Mouse (Mus musculus): ENCODE results near the gene Umodl1.

Umodl1 gene

DNA sequence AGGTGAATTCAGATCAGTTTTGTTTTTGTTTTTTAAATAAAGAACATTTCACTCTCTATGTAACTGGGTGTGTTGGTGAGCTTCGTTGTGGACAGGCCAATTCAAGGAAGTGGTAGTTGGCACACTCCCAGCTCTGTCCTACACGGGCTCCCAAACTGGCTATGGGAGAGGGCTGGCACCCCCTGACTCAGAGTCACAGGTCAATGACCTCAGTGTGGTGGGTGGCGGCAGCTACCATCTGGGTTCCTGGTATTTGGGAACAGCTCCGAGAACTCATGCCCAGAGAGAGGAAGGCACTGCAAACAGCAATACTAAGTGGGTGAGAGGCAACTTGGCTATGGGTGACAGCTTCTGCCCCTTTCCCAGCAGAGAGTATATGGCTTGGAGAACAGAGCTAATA is 83.9 kb downstream of the Umodl1 start:
- DNase-seq (ENCODE audit: low spot score in 2 of 2): peak; percentile 23 to 66

DNA sequence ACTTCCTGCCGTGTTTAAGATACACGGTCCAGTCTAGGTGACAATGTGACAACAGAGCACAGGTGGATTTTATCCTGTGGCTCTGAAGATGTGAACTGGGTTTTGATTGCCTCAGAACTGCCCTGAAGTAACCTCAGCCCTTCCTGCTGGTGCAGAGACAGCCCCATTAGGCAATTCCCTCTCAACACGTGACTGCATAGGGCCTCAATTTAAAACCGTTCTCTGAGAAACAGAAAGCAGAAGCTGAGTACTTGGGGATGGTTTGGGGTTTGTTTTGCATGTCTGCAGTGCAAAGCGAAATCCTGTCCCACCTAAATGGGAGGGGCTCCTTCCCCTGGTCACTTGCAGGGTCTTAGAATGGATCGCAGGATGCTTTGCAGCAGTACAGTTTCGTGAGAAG is 85.2 kb downstream of the Umodl1 start:
- DNase-seq (ENCODE audit: low spot score in 2 of 2): peak; percentile 33 to 59

DNA sequence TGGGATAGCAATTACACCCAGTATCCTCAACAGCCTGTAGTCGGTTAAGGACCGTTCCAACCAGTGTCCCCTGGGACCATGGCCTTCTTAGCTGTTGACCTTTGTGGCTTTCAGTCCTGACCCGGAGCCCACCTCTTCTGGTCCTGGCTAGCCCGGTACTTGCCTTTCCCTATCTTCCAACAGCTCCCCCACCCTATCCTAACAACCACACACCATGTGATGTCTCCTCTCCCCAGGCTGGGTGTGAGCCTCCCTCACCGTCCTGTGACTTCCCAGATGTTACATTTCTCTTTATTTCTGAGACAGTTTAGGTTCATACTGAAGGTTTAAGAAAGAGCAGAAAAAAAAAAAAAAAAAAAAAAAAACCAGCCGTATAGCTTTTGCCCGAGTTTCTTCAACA is 86.0 kb downstream of the Umodl1 start:
- no peak for DNase-seq (ENCODE audit: low spot score in 2 of 2)

DNA sequence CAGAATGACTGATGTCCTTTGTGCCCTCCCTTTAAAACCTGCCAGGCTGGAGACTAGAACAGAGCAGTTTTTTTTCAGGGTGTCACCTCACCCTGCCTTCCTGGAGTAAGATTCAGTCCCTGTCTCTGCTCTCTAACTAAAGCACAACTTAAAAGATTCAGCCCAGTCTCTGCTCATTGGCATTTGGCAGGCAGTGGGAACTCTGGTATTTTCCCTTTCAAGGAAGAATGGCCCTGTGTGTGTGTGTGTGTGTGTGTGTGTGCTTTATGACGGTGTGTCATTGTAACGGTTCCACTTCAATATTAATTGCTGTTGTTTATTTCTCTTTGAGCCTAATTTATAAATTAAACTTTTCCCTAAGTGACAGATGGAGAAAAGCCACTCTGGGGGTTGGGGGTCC is 88.3 kb downstream of the Umodl1 start:
- no peak for DNase-seq (ENCODE audit: low spot score in 2 of 2)

DNA sequence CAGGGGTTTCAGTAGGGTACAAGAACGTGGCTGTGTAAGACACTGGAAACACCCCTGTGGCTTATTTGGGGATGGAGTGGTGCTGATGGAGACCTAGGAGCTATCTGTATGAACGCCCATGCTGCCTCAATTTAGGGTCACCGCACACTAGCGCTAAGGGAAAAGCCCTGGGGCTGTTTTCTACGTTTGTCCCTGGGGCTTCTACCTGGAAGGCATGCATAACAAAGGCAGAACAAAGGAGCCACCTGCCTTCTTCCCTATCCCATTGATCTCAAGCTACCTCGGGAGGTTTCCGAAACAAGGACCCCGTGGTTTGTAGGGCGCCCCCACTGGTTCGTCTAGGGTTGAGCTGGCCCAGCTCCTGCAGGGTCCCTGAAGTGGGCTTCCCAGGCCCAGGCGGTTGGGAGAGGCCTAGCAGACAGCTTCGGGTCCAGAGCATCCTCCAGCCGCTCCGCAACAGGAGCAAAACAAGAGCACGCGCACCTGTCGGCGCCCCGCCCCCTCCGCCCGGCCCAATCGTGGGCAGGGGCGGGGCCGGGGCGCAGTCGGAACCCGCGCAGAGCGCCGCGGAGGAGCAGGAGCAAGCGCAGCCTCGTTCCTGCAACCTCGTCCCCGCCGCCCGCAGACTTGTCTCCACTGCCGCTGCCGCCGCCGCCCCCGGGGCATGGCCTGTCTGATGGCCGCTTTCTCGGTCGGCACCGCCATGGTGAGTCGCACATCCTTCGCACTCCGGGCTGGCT is 102.9 kb downstream of the Umodl1 start, which contains the start of gene Abcg1:
Gene Abcg1, plus strand, starts transcription at position 525 of the 740 bp plus-strand sequence.
- DNase-seq (ENCODE audit: low spot score in 2 of 2): peak in 1 of 2 experiments; percentile 44

DNA sequence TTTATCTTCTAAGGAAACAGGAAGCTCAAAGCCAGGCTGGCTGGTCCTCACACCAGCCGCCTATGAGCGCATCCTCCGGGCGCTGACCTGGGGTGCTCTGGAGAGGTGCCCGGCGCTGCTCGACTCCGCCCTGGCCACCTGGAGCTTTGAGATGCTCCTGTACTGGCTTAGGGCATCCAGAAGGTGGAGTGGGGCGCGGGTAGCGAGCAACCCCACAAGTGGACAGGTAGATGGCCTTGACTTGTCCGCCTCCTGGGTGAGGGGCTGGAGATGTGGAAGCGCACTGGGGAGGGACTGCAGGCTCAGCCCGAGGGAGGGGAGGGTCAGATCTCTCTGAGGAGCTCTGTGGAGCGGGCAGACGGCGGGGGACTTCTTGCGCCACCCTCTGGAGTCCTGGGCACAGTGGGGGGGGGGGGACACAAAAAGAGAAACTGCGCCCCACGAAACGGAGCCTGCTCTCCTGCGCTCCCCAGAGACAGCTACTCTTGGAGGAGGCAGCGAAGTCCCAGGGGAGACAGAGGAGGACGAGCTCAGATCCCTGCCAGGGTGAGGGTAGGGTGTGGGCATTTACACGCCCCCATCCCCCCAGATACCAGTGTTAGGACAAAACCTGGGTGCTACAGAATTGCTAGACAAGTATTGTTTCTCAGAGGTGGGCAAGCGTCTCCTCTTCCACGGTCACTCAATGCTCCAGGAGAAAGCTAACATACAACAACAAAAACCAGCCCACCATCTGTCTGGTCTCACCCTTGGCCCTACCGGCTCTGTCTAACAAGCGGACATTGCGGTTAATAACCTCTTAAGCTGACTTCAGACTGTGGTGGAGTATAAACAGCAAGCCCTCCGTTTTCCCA is 103.7 kb downstream of the Umodl1 start:
- no peak for DNase-seq (ENCODE audit: low spot score in 2 of 2)

DNA sequence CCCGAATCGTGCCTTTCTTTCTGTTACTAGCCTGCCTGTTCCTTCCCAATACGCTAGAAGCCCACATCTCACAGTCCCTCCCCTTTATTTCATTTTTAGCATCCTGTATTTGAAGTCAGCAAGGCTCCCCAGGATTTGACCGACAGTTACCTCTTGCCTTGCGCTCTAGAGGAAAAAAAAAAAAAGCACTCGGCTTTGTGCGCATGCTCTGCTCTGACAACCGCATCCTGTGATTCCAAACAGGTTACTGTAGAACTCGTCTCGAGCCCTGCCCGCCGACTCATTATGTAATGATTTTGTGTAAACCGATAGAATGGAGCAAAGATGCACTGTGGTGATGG is 104.3 kb downstream of the Umodl1 start:
- DNase-seq (ENCODE audit: low spot score in 2 of 2): peak; percentile 76 to 78

DNA sequence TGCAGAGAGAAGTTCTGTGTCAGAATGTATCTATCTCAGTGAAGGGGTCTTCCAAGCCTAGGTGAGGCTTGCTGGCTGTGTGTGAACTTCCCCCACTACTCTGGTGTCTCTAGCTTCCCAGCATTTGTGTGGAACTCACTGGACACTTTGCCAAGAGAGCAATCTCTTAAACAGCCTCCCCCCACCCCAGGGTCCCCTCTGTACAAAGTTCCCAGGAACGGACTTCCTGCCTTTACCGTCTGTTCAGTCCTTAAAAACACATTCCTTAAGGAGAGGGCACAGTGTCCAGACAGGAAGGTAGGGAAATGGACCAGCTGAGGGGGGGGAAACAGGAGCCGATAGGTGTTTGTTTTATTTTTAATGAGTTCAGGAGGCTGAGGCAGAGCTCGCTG is 105.8 kb downstream of the Umodl1 start:
- DNase-seq (ENCODE audit: low spot score in 2 of 2): no peak
